ENCODE assay signal across 15 mouse cellular contexts in the genomic region with DNA sequence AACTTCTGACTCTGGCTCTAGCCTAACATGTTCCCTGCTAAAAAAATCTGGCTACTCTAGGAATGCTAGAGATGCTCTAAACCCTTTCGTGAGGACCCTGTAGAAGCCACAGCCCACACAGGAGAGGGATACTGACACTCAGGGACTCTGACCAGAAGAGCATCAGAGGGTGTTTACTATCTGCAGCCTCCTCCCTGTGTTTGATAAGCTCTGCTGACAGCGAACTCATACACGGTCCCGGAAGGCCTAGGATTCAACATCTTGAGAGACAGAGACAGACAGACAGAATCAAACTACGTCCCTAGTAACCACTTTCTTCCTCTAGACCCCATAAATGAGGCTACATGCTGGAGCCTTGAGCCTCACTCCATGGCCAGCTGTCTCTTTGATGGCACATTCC. TPM values are rescaled to one million over a fixed set of nuclear protein-coding genes. Genes with fewer than 3 reads are reported as not detected.
DNase-seq lines count a peak whose midpoint lies in the region; ATAC-seq and TF ChIP-seq lines count a peak whose summit lies in the region.
"Had no signal": no experiment of that assay in that cellular context is flagged by ENCODE, and none has a peak within 500 bp of the region (broad histone marks: within the 10 kb centered on the region; RNA-seq: fewer than 3 reads in every experiment).

No protein-coding gene starts in this region.

- H3K27me3 ChIP-seq in heart, embryonic 10.5 days (ENCODE audit: insufficient read depth, poor library complexity, severe bottlenecking), result no peaks in the 10 kb centered on the region
- H3K27me3 ChIP-seq in kidney, postnatal 0 days (ENCODE audit: insufficient read depth, low read length), result no peaks in the 10 kb centered on the region
- H3K27me3 ChIP-seq in liver, embryonic 11.5 days (replicated peaks; ENCODE audit: control insufficient read depth, insufficient read depth, low read length), result no peaks in the 10 kb centered on the region
- no peaks in the 10 kb centered on the region for H3K27me3 ChIP-seq in stomach, embryonic 16.5 days (ENCODE audit: control insufficient read depth, insufficient read depth, low read length)
- H3K27me3 ChIP-seq: hindbrain, embryonic 13.5 days; limb, embryonic 13.5 days; midbrain, embryonic 12.5 days; neural tube, embryonic 12.5 days had no signal

- ATAC-seq in kidney, postnatal 0 days (replicated peaks; ENCODE audit: low FRiP score, low read depth), result no peak
- no peak for ATAC-seq in liver, embryonic 11.5 days (replicated peaks; ENCODE audit: low FRiP score)
- ATAC-seq in stomach, embryonic 16.5 days (ENCODE audit: insufficient read depth, low FRiP score), result no peak

- intact Hi-C loops in left cerebral cortex, postnatal 14 days (cut with DNase I), result no loop called here

- H3K4me2 ChIP-seq in kidney, postnatal 0 days (ENCODE audit: low read length), result no peak overlapping the region
- H3K4me2 ChIP-seq in liver, embryonic 11.5 days, result no peak overlapping the region
- H3K4me2 ChIP-seq in stomach, embryonic 16.5 days (ENCODE audit: low read depth, low read length), result no peak overlapping the region
- H3K4me2 ChIP-seq: hindbrain, embryonic 13.5 days; limb, embryonic 13.5 days; midbrain, embryonic 12.5 days; neural tube, embryonic 12.5 days had no signal

- H3K4me1 ChIP-seq in heart, embryonic 10.5 days, result peaks cover 64% of the 10 kb centered on the region
- H3K4me1 ChIP-seq in kidney, postnatal 0 days (replicated peaks; ENCODE audit: insufficient read depth, low read length), result peaks cover 24% of the 10 kb centered on the region
- peaks cover 48% of the 10 kb centered on the region for H3K4me1 ChIP-seq in liver, embryonic 11.5 days (replicated peaks; ENCODE audit: control insufficient read depth, insufficient read depth, low read length)
- H3K4me1 ChIP-seq in stomach, embryonic 16.5 days (ENCODE audit: control insufficient read depth, insufficient read depth, low read length), result peaks cover 33% of the 10 kb centered on the region

- H3K27ac ChIP-seq in heart, embryonic 10.5 days, result peak overlapping the region; percentile 72
- peak overlapping the region; percentile 82 for H3K27ac ChIP-seq in kidney, postnatal 0 days
- H3K27ac ChIP-seq in liver, embryonic 11.5 days (ENCODE audit: low read depth, low read length), result peak overlapping the region; percentile 70
- H3K27ac ChIP-seq in stomach, embryonic 16.5 days (ENCODE audit: low read length), result peak overlapping the region; percentile 89
- H3K27ac ChIP-seq: hindbrain, embryonic 13.5 days; midbrain, embryonic 12.5 days; neural tube, embryonic 12.5 days had no signal

- no peaks in the 10 kb centered on the region for H3K9me3 ChIP-seq in heart, embryonic 10.5 days
- H3K9me3 ChIP-seq in kidney, postnatal 0 days (replicated peaks; ENCODE audit: low read length), result no peaks in the 10 kb centered on the region
- H3K9me3 ChIP-seq in liver, embryonic 11.5 days (ENCODE audit: control insufficient read depth, low read length), result no peaks in the 10 kb centered on the region
- no peaks in the 10 kb centered on the region for H3K9me3 ChIP-seq in stomach, embryonic 16.5 days (replicated peaks; ENCODE audit: control insufficient read depth, low read length)
- H3K9me3 ChIP-seq: hindbrain, embryonic 13.5 days; limb, embryonic 13.5 days; midbrain, embryonic 12.5 days; neural tube, embryonic 12.5 days had no signal

- H3K4me3 ChIP-seq in heart, embryonic 10.5 days, result no peak overlapping the region
- H3K4me3 ChIP-seq in kidney, postnatal 0 days (replicated peaks; ENCODE audit: low read depth, low read length), result no peak overlapping the region
- no peak overlapping the region for H3K4me3 ChIP-seq in liver, embryonic 11.5 days (ENCODE audit: low read depth, low read length)
- no peak overlapping the region for H3K4me3 ChIP-seq in stomach, embryonic 16.5 days (replicated peaks; ENCODE audit: low read length)
- H3K4me3 ChIP-seq: hindbrain, embryonic 13.5 days; limb, embryonic 13.5 days; midbrain, embryonic 12.5 days; neural tube, embryonic 12.5 days had no signal

- H3K9ac ChIP-seq in kidney, postnatal 0 days (ENCODE audit: low read depth, low read length), result no peak overlapping the region
- H3K9ac ChIP-seq in liver, embryonic 11.5 days (ENCODE audit: low read depth, low read length), result no peak overlapping the region
- no peak overlapping the region for H3K9ac ChIP-seq in stomach, embryonic 16.5 days (ENCODE audit: low read length)
- H3K9ac ChIP-seq: hindbrain, embryonic 13.5 days; limb, embryonic 13.5 days; midbrain, embryonic 12.5 days; neural tube, embryonic 12.5 days had no signal

- no peak for DNase-seq in heart, embryonic 10.5 days (ENCODE audit: low spot score)
- no peak for DNase-seq in heart, adult 9 months (ENCODE audit: low spot score in 2 of 2)
- DNase-seq in kidney, postnatal 0 days (ENCODE audit: low spot score), result no peak
- no peak for DNase-seq in kidney, postnatal 4 days
- no peak for DNase-seq in liver, embryonic 11.5 days (ENCODE audit: low spot score)
- DNase-seq in frontal cortex, postnatal 14 days (ENCODE audit: low spot score in 2 of 2), result no peak
- no peak for DNase-seq in left cerebral cortex, postnatal 14 days (ENCODE audit: low spot score in 2 of 2)
- DNase-seq: cerebellum, postnatal 25 days; heart, adult 11 months; kidney, adult 9 months had no signal

- H3K36me3 ChIP-seq in heart, embryonic 10.5 days, result no peaks in the 10 kb centered on the region
- H3K36me3 ChIP-seq in kidney, postnatal 0 days (ENCODE audit: insufficient read depth, low read length), result no peaks in the 10 kb centered on the region
- no peaks in the 10 kb centered on the region for H3K36me3 ChIP-seq in liver, embryonic 11.5 days (ENCODE audit: control insufficient read depth, insufficient read depth, low read length)
- H3K36me3 ChIP-seq in stomach, embryonic 16.5 days (ENCODE audit: control insufficient read depth, insufficient read depth, low read length), result no peaks in the 10 kb centered on the region
- H3K36me3 ChIP-seq: hindbrain, embryonic 13.5 days; limb, embryonic 13.5 days; midbrain, embryonic 12.5 days; neural tube, embryonic 12.5 days had no signal

- WGBS in heart, embryonic 10.5 days, result 33% methylated on average over 5 of the region's 5 CpGs
- 77% methylated on average over 5 of the region's 5 CpGs for WGBS in kidney, postnatal 0 days
- WGBS in liver, embryonic 11.5 days, result 55% methylated on average over 5 of the region's 5 CpGs
- 67% methylated on average over 5 of the region's 5 CpGs for WGBS in stomach, embryonic 16.5 days

- TF ChIP-seq CTCF in kidney, postnatal 0 days (IDR thresholded peaks at IDR 0.05; ENCODE audit: low read depth), result no peak

RNA-seq across cellular contexts. Expression of a gene that starts 20.2 kb away (rescaled TPM):
- 49.0 and 76.0 TPM in 2 replicates for polyA plus RNA-seq in heart, embryonic 10.5 days (2016; fragmentation: Nextera tagmentation; extraction: Ambion mirVana)
- polyA plus RNA-seq in kidney, postnatal 0 days (2015; fragmentation: Nextera tagmentation; extraction: Ambion mirVana), result 11.8 and 12.1 TPM in 2 replicates
- polyA plus RNA-seq in liver, embryonic 11.5 days (2014; fragmentation: Nextera tagmentation; extraction: Ambion mirVana), result 4.9 and 7.9 TPM in 2 replicates
- 19.9 and 21.5 TPM in 2 replicates for polyA plus RNA-seq in stomach, embryonic 16.5 days (2015; fragmentation: Nextera tagmentation; extraction: Ambion mirVana)
- total RNA-seq in left cerebral cortex, postnatal 14 days (2021), result 10 to 100 TPM; 21.0 to 23.5 TPM

RNA-seq across cellular contexts. Expression of a gene that starts 46.0 kb away (rescaled TPM):
- polyA plus RNA-seq in heart, embryonic 10.5 days (2016; fragmentation: Nextera tagmentation; extraction: Ambion mirVana), result 677 and 708 TPM in 2 replicates
- polyA plus RNA-seq in kidney, postnatal 0 days (2015; fragmentation: Nextera tagmentation; extraction: Ambion mirVana), result 741 and 816 TPM in 2 replicates
- polyA plus RNA-seq in liver, embryonic 11.5 days (2014; fragmentation: Nextera tagmentation; extraction: Ambion mirVana), result 1,069 and 1,113 TPM in 2 replicates
- 589 and 713 TPM in 2 replicates for polyA plus RNA-seq in stomach, embryonic 16.5 days (2015; fragmentation: Nextera tagmentation; extraction: Ambion mirVana)
- total RNA-seq in left cerebral cortex, postnatal 14 days (2021), result 100 to 1,000 TPM; 181 to 206 TPM
